Mouse (Mus musculus) layer of hippocampus, adult 8-10 months (tissue): ENCODE data around the gene Nxt2. TPM values are rescaled to one million over a fixed set of nuclear protein-coding genes. Genes with fewer than 3 reads are reported as not detected.

Experiments used
- total RNA-seq, 4 experiments: library from RNA; stranded (reverse); gene quantifications; 2 replicates each; pipeline ENCODE4 v1.2.4; 2022

The Nxt2 gene
- total RNA-seq, 4 experiments from 2014 or later: 30.4 to 35.8 (median 33.8) TPM

Other genes with a start within 250 kb of the Nxt2 start
- gene Gucy2f, start 29.8 kb upstream of the Nxt2 start, total RNA-seq: 1 to 10 TPM in 1 of 4 experiments, under 1 TPM in 3; 0.41 to 1.0 (median 0.72) TPM
- 1 to 10 TPM; 2.5 to 6.6 (median 4.5) TPM for gene Kcne1l, start 79.5 kb downstream of the Nxt2 start, total RNA-seq
- 10 to 100 TPM; 63.3 to 68.7 (median 64.7) TPM for gene Acsl4, start 163.8 kb downstream of the Nxt2 start, total RNA-seq